Mouse (Mus musculus): Measurements from ENCODE around the gene Idua.

DNA sequence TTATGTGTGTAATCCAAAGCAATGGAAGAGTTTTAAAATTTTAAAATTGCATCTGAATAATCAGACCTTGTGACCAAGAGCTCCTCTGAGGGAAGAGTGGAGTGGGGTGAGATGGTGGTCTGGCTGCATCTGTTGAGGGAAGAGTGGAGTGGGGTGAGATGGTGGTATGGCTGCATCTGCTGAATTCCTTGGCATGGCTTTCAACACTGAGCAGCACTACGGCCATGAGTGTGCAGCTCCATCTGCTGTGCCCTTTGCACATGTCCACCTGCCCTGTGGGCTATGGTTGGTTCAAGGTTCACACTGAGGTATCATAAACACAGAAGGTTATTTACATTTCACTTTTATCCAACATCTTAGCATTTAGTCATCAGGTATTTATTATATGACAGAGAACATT, 67.3 kb downstream of the Idua start:
- no peak for TF ChIP-seq POLR2A (IDR thresholded peaks at IDR 0.05; ENCODE audit: low read depth, low read length)
- TF ChIP-seq CTCF (conservative IDR thresholded peaks at IDR 0.05; ENCODE audit: insufficient read depth, insufficient read length, low read depth, low read length), result no peak
